Mouse (Mus musculus): Measurements from ENCODE around the gene Fdxr.

Gene Fdxr

DNA sequence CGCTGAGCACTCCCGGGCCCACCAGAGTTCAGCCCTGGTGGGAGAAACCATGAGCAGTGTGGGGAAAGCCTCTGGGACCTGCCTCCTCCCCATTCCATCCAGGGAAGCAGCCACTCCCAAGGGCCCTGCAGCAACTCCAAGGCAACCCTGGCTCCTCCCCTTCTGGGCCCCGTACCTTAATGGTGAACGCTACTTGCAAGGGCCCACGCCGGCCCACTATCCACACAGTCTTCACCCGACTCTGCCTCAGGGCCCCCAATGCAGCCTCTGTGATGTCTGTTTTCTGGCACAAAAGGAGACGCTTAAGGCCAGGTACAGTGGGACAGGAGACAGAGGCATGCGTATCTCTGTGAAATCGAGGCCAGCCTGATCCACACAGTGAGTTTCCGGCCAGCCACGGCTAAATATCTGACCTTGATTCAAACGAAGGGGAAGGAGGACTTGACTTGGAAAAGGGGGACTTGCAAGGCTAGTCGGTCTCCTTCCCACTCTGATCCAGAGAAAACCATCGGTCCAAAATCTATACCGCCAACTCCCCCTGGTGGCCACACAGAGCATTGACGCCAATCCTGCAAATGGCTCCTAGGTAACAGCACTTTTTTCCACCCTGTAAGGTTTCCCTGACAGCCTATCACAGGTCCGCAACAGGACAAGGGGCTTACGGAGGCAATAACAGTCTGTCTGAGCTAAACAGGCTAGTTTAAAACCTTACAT is 6.5 kb downstream of the Fdxr start:
- DNase-seq (ENCODE audit: low read depth in 2 of 2, low spot score in 2 of 2) = peak; percentile 49 to 55

DNA sequence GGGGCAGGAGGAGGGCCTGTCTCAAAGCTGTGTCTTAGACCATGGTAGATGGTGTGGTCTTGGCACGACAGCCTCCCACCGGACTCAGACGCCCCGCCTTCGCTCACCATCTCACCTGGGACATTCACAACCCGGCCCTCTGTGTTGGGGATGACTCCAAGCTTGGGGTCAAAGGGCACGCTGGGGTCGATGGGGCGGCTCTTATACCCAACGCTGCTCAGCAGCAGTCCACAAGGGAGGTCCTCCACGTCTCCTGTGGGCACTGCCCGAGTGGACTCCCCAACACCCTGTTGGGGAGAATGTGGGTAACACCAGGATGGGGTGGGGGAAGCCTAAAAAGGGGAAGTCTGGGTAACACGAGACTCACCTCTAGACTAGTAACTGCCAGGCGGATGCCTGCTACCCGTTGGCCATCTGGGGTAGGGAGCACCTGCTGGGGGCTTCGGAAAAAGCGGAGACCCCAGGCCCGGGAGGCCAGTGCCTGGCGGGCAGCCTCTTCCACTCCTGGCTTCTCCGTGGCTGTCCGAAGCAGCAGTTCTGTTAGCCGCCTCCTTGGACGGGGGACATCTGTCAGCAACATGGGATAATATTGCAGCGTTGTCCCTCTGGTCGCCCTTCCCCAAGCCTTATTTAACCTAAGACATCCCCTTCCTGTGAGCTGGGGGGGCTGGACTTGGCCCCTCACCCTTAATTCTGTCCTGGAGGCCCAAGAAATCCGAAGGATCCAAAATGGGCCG is 7.4 kb downstream of the Fdxr start:
- DNase-seq (ENCODE audit: low read depth in 2 of 2, low spot score in 2 of 2) = no peak

DNA sequence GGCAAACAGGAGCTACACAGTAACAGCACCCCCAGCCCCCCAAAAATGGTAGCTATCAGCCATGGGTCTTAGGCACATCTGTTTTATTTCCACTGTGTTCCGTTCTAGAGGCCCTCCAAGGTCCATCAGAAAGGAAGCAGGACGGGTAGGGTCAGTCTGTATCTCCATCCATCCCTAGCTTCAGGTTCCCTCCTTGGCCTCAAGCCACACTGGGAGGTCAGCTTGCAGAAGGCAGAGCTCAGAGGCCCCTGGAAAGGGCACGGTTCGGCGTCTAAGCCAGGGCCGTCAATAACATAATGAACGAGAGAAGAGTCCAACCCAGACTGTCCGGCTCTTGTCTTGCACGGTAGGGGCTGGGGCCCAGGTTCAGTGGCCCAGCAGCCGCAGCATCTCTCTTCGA is 8.9 kb downstream of the Fdxr start:
- no peak for DNase-seq (ENCODE audit: low read depth in 2 of 2, low spot score in 2 of 2)

DNA sequence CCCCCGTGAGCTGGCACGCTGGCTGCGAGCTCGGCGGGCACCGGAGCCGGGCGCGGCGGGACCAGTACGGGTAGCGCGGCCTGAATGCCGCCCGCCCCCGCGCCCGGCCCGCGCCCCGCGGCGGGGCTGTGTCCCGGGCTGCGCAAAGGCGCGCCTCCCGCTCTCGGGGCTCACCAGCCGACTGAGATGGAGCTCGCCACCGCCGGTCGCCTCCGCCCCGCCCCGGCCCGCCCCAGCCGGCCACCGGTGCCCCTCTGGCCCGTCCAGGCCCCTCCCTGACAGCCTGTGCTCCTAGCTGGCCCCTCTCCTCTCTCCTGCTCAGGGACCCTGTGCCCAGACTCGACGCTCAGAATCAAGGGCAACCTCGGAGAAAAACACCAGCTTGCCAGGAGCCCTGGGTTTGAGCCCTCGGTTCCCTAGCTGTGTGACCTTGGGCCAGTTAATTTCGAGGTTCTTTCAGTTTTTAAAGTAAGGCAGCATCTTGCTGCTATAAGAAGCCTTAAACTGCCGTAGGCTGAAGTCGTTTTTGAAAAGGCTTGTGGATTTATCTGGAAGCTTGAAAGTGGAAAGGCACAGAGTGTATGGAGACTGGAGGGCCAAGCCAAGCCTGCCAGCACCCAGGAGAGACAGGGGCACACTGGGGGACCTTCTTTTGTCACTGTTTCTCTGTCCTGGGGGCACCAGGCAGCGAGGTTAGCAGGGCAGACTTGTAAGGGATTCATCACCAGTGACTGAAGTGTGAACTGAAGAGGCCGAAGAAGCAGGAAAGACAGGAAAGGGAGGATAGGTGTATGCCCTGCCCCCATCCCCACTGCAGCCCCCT is 9.6 kb downstream of the Fdxr start, which contains the start of gene Grin2c:
Grin2c (minus strand) TSS at position 183 of the 823 bp plus-strand sequence.
- DNase-seq (ENCODE audit: low read depth in 2 of 2, low spot score in 2 of 2) = no peak

DNA sequence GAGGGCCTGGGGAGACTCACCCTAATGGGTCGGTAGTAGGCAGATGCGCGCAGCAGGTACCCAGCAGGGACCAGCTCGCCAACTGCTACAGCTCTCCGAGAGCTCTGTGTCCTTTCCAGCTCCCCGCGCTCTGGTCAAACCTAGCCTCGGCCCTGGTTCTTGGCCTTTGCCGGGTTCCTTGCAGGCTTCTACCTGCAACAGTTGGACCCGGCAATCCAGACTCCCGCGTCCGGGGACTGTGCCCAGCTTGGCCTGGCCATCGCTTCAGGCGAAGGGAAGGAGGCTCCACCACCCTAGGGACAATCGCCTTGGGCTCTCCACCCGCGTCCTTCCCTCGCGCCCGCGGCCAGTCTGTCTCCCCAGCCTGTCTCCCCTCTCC is 10.5 kb downstream of the Fdxr start:
- no peak for DNase-seq (ENCODE audit: low read depth in 2 of 2, low spot score in 2 of 2)

DNA sequence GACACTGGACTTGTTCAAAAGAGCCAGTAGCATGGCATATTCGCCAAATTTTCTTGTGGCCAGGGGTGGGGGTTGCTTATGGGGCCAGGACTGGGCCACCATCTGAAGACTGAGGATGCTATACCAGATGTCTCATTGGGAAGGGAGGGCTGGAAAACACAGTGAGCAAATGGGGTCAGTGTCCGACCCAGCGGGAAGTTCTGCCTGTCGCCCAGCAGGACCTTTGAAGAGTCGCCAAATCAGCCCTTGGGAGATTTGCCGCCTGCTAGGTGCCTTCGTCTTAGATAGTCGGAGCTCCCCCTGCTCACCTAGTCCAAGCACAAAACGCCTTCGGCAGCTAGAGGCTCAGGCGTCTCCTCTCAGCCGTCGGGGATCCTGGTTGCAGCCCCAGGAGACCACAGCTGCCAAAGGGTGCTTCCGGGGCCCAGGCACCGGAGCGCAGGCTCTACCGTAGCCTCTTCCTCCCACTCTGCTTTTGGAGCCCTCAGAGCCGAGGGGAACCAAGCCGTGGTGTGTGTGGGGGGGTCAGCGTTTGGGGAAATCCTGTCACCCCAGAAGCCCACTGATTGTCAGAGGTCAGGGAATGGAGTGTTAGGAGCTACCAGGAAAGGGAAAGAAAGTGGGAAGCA is 11.0 kb downstream of the Fdxr start:
- DNase-seq (ENCODE audit: low read depth in 2 of 2, low spot score in 2 of 2) = no peak

DNA sequence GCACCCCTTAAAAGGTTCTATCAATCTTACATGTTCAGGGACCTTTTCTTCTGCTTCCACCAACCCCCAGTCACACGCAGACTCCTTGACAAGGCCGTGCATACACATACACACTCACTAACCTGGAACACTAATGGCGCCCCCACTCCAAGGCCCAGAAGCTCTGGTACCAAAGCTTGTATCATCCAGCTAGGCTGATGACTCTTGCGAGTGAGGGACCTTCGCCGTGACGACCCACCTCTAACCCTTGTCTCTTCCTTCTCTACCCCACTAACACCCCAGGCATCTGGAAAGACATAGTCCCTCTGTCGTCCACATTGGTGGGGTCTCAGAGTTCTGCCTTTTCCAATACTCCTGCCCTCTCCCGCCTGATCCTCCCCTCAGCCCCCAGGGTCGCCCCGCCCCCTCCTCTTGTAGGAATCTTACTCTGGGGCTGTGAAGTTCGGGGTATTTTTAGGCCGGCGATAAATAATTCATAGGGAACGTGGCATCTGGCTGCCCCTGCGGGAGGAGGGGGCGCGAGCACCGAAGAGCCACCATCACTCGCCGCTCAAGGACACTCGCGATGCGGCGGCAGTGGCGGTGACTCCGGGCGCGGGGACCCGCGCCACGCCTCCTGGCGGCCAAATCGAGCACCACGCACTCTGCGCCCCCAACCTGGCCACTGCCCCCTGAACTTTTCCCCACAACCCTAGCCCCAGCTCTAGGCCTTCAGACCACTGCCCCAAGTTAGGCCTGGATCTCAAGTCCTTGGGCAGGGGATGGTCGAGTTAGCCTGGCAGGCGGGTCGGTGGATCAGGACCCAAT is 11.8 kb downstream of the Fdxr start:
- DNase-seq (ENCODE audit: low read depth in 2 of 2, low spot score in 2 of 2) = peak in 1 of 2 experiments; percentile 19

DNA sequence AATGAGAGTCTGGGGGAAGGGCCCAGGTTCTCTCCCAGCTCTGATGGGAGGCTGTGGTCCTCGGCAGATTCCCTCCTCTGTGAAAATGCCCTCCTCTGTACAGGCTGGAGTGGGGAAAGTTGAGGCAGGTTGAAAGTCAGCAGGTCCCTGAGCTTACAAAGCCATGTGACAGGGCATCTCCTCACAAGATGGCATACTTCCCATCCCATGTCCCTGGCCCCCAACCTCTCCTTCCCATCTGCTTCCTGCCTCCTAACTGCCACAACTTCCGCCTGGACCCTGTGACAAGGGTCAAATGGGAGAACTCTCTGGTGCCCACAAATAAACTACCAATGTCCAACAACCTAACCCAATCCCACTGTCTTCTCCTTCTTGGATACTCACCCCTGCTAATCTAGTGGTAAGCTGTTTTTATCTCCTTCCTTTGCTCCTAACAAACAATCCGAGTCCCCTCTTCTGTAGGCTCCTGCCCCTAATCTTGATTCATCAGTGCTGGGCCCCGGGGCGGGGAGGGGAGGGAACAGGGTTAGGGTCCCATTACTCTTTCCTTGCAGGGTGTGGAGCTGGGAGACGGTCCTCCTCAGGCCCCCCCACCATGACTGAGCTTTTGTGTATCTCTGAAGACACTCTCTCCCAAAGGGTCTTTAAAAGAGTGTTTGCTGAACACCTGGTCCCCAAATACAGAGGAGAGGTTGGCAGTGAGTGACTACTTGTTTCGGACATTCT is 12.6 kb downstream of the Fdxr start:
- DNase-seq (ENCODE audit: low read depth in 2 of 2, low spot score in 2 of 2) = no peak

DNA sequence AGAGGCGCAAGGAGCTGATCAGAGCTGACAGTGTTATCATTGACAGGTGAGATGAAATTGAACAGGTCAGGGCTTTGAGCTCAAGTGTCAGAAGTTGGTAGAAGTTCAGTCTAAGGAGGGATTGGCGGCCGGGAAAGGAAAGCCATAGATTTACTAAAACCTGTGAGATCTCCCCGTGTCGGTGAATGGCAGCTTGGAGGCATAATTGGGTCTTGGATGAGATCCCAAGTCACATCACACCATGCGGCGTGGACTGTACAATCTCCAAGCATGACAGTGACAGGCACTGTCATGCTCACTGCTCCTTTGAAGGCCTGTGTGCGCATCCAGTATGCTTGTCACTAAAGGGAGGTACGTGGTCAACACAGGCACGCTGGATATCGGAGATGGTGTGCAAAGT is 13.9 kb downstream of the Fdxr start:
- DNase-seq (ENCODE audit: low read depth in 2 of 2, low spot score in 2 of 2) = no peak

DNA sequence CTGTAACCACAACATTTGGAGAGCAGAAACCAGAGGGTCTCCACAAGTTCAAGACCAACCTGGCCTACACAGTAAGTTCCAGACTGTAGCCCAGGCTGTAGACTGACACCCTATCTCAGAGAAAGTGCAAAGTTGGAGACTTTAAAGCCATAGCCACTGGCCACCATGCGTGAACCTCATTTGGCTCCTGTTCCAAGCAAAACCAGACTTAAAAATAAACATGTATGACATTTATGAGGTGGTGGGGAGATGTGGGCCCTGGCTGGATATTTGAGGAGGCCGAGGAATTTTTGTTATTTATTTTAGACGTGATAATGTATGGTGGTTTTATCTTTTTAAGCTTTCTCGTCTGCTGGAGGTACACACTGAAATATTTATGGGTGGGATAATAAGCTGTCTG is 17.7 kb downstream of the Fdxr start:
- DNase-seq (ENCODE audit: low read depth in 2 of 2, low spot score in 2 of 2) = no peak

DNA sequence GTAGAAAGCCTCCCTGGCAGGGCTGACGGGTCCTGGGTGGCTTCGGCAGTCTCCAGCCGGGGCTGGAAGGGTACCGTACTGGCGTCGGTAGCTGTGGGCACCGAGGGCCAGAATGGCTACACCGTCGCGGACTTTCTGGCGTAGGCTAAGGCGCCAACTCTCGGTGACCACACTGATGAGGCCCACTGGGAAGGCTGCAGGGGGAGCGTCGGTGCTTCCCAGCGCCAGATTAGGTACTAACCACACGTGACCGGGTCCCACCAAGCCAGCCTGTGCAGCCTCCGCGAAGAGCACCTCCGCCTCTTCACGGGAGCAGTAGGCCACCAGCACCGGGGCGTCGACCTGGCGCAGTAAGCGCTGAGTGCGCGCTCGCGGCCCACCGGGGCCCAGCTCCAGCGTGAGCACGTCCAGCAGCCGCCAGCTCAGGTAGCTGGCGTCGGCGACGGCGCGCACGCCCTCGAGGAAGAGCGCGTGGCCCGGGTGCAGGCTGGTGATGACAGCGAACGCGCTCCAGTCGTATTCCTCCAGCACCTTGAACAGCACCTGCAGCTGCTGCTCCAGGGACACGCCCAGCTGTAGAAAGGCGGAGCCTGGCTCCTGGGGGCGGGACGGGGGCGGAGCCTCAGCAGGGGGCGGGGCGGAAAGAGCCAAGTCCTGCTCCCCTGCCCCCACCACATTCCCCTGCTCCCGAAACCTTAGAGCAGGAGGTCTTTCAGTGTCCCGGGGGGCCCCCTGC is 18.9 kb downstream of the Fdxr start:
- DNase-seq (ENCODE audit: low read depth in 2 of 2, low spot score in 2 of 2) = no peak

DNA sequence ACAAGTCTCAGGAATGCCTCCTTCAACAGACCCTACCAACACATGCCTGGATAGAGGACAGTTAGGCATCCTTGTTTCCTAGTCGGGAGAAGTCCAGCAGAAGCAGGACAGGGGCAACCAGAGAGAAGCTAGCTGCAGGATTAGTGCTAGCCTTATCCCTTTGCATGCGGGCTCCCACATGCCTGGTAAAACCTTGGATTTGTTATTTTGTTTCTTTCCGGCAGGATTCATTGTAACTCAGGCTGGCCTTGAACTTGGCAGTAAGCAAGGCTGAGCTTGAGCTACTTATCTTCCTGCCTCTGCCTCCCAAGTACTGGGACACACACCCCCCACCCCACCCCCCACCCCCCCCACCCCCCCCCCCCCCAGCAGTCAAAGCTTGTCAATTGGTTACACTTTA is 25.6 kb downstream of the Fdxr start:
- DNase-seq (ENCODE audit: low read depth in 2 of 2, low spot score in 2 of 2) = no peak

DNA sequence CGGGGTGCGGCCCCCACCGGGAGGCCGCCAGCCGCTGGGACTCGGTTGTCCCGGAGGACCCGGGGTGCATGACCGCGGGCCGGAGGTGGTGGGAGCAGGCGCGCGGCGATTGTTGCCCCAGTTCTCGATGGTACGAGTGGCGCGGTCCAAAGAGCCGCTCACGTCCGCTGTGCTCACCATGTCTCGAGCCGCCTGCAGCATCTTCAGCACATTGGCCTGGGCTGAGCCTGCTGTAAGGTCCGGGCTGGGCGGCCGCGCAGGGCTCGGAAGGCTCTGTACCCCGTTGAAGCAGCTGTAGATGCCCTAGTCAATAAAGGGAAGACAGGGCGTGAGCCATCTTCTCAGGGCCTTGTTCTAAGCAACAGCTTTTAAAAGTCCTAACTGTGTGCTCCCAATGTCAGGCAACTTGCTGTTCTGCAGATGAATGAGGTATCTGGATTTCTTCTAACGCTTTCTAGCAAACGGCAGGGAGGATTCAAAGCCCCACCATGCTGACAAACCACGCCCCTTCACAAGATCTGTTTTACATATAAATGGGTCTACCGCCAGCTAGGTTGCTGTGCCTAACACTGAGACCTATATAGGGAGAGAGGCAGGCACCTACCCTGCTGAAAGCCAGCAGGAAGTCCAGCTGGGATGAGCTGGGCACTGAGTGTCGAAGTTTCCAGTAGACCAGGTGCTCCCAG is 26.3 kb downstream of the Fdxr start:
- DNase-seq (ENCODE audit: low read depth in 2 of 2, low spot score in 2 of 2) = no peak

DNA sequence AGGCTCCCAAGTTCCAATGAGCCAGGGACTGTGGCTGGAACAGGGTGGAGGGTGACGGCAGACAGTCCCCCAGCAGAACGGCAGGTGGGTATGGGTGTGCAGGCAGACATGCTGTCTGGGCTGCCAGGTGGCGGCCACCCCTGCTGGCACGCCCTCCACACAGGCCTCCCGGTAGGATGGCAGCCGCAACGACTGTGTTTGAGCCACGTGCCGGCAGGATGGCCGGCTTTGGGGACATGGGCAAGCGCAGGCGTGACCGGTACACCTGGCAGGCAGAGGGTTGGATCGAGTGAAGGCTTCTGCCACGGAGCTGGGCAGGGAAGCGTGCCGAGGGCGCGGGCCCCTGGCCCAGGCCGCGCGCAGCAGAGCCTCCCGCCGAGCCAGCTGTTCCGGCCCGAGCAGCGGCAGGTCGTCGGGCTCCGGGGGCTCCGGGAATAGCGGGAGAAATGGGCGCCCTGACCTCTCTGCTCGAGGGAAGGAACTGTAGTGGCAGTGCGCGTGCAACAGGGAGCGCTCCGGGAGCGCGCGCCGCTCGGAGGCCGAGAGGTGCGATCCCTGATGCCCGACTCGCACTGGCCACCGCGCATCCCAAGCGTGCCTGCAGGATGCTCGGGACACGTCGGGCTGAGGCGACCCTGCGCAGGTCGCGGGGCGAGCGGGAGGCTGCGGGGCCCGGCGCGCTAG is 27.0 kb downstream of the Fdxr start:
- DNase-seq (ENCODE audit: low read depth in 2 of 2, low spot score in 2 of 2) = no peak

DNA sequence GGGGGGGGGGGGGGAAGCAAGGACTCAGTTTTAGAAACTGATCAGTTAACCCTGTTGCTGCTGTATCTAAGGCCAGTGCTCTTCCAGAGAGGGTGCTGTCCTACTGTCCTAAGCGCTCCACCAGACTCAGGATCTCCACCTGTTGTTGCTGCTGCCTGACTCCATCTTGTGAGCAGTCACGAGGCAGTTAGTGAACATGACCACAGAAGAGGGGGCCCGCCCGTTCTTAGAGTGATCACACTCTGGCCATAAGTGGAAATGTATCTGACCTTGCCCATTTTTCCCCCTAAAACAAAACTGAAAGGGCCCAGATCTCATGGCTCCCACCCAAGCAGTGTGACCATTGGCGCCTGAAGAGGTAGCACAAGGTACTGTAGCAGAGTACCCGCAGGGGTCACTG is 28.9 kb downstream of the Fdxr start:
- no peak for DNase-seq (ENCODE audit: low read depth in 2 of 2, low spot score in 2 of 2)

DNA sequence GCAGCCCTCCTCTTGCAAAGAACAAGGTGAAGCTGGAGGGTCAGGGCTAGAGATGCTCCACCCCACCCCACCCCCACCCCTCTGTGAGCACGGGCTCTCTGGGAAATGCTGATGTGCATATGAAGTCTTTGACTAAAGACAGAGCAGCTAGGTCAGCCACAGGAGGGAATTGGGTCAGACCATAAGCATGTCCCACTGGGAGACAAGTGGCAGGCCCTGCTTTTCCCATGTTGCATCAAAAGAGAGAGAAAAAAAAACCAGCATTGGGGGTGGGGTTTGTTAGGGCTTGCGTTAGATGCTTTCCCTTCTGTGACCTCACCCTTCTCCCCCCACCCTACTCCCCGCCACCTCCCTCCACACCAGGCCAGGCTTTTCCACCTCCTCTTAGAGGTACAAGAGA is 29.6 kb downstream of the Fdxr start:
- DNase-seq (ENCODE audit: low read depth in 2 of 2, low spot score in 2 of 2) = no peak

DNA sequence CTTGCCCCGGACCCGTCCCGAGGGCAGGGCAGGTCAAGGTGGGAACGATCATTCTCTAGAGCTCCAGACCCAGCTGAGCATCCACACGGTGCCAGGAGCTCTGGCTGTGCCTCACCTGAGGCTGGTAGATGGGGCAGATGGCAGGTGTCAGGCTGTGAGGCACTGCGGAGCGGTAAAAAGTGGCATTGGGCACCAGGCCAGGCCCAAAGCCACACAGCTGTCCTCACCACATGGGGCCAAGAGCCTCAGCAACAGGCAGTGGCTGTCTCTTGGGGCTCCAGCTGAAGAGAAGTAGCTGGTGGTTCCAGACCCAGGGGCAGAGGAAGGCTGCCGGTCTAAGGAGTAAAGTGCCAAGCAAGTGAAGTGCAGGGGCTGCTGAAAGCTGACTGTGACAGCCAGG is 30.5 kb downstream of the Fdxr start:
- DNase-seq (ENCODE audit: low read depth in 2 of 2, low spot score in 2 of 2) = no peak

DNA sequence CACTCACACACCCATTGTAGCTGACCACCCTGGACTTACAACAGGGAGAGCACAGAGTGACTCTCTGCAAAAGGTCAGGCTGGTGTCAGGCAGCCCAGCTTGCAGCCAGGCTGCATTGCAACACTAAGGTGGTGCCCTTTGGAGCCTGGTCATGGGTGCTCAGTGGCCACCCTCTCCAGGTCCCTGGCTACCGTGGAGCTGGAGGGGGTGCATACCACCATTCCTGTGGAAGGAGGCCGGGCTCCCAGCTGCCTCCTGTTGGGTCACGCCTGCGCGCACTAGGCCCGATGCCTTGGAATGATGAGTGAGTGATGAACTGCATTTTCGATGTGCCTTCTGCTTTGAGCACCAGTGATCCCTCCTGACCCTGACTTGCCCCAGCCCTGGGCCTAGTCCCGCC is 32.0 kb downstream of the Fdxr start:
- no peak for DNase-seq (ENCODE audit: low read depth in 2 of 2, low spot score in 2 of 2)
